Mouse (Mus musculus): ENCODE measurements at regions not wholly inside any gene's neighbourhood (a gene's known extent, or its start where the extent isn't known, plus 50 kb on each side); places are given as distances from the start of the nearest gene placed in this dataset.

- no peak for DNase-seq (ENCODE audit: low read depth, low spot score)
Measured at GRCm38 (mm10) chr3:139135371-139135770, 60.4 kb upstream of the Rap1gds1 start.

- DNase-seq (ENCODE audit: low read depth, low spot score): no peak
Measured at GRCm38 (mm10) chr3:139136044-139136443, 61.0 kb upstream of the Rap1gds1 start.

GRCm38 (mm10) chr3:139152654-139153053, 52.8 kb upstream of the Stpg2 start:
- no peak for DNase-seq (ENCODE audit: low read depth, low spot score)

- DNase-seq (ENCODE audit: low read depth, low spot score): peak; percentile 2
Measured at GRCm38 (mm10) chr3:139154294-139154693, 51.2 kb upstream of the Stpg2 start.

Measured in skeletal muscle tissue, adult 2 months (tissue).